Comparison of ENCODE assay signal across 17 mouse cellular contexts in genomic region chr2:122156051-122156700, GRCm38 (mm10). TPM values are rescaled to one million over a fixed set of nuclear protein-coding genes. Genes with fewer than 3 reads are reported as not detected.
DNase-seq lines count a peak whose midpoint lies in the region; ATAC-seq and TF ChIP-seq lines count a peak whose summit lies in the region.
"Had no signal": no experiment of that assay in that cellular context is flagged by ENCODE, and none has a peak within 500 bp of the region (broad histone marks: within the 10 kb centered on the region; RNA-seq: fewer than 3 reads in every experiment).

No protein-coding gene starts in this region.

- 73% methylated on average over 4 of the region's 4 CpGs for WGBS in lung, postnatal 0 days
- 92% methylated on average over 4 of the region's 4 CpGs for WGBS in intestine, embryonic 16.5 days
- 92% methylated on average over 4 of the region's 4 CpGs for WGBS in midbrain, embryonic 14.5 days
- 91% methylated on average over 4 of the region's 4 CpGs for WGBS in forebrain, embryonic 15.5 days

- no peaks in the 10 kb centered on the region for H3K9me3 ChIP-seq in lung, postnatal 0 days (ENCODE audit: low read length)
- no peaks in the 10 kb centered on the region for H3K9me3 ChIP-seq in intestine, embryonic 16.5 days (ENCODE audit: control insufficient read depth, low read length)
- no peaks in the 10 kb centered on the region for H3K9me3 ChIP-seq in midbrain, embryonic 14.5 days (ENCODE audit: control insufficient read depth, low read length)
- no peaks in the 10 kb centered on the region for H3K9me3 ChIP-seq in forebrain, embryonic 15.5 days

- no peaks in the 10 kb centered on the region for H3K27me3 ChIP-seq in lung, postnatal 0 days (replicated peaks; ENCODE audit: insufficient read depth, low read length)
- H3K27me3 ChIP-seq in intestine, embryonic 16.5 days (replicated peaks; ENCODE audit: control insufficient read depth, insufficient read depth, low read length): no peaks in the 10 kb centered on the region
- H3K27me3 ChIP-seq in midbrain, embryonic 14.5 days (ENCODE audit: control insufficient read depth, insufficient read depth, low read length): no peaks in the 10 kb centered on the region
- H3K27me3 ChIP-seq in forebrain, embryonic 15.5 days: no peaks in the 10 kb centered on the region

- no peak for ATAC-seq in lung, postnatal 0 days
- peak; percentile 57 for ATAC-seq in intestine, embryonic 16.5 days
- ATAC-seq in midbrain, embryonic 14.5 days (ENCODE audit: low FRiP score, low TSS enrichment): no peak
- no peak for ATAC-seq in forebrain, embryonic 15.5 days (replicated peaks)

- H3K27ac ChIP-seq in lung, postnatal 0 days (ENCODE audit: low read length): no peak overlapping the region
- H3K27ac ChIP-seq in intestine, embryonic 16.5 days (ENCODE audit: low read length): no peak overlapping the region
- H3K27ac ChIP-seq in midbrain, embryonic 14.5 days (replicated peaks; ENCODE audit: low read depth, low read length): no peak overlapping the region
- H3K27ac ChIP-seq in forebrain, embryonic 15.5 days (replicated peaks): no peak overlapping the region
- H3K27ac ChIP-seq: heart, adult 2 months; layer of hippocampus, adult 2 months had no signal

- no peak for TF ChIP-seq EP300 in lung, postnatal 0 days (IDR thresholded peaks at IDR 0.05)

- no peak for TF ChIP-seq CTCF in lung, postnatal 0 days (IDR thresholded peaks at IDR 0.05)

- no peaks in the 10 kb centered on the region for H3K4me1 ChIP-seq in lung, postnatal 0 days (ENCODE audit: insufficient read depth, low read depth, low read length)
- no peaks in the 10 kb centered on the region for H3K4me1 ChIP-seq in intestine, embryonic 16.5 days (ENCODE audit: control insufficient read depth, insufficient read depth, low read length)
- no peaks in the 10 kb centered on the region for H3K4me1 ChIP-seq in midbrain, embryonic 14.5 days (ENCODE audit: control insufficient read depth, insufficient read depth, low read length)
- no peaks in the 10 kb centered on the region for H3K4me1 ChIP-seq in forebrain, embryonic 15.5 days

- no peak overlapping the region for H3K4me2 ChIP-seq in lung, postnatal 0 days (replicated peaks; ENCODE audit: low read depth, low read length)
- H3K4me2 ChIP-seq in intestine, embryonic 16.5 days (ENCODE audit: low read depth, low read length): no peak overlapping the region
- no peak overlapping the region for H3K4me2 ChIP-seq in midbrain, embryonic 14.5 days (ENCODE audit: low read length)
- no peak overlapping the region for H3K4me2 ChIP-seq in forebrain, embryonic 15.5 days (replicated peaks)

- peak; percentile 38 for DNase-seq in lung, postnatal 0 days (ENCODE audit: low spot score)
- DNase-seq in lung, postnatal 10 days: no peak
- peak; percentile 36 for DNase-seq in ZHBTc4 (ENCODE audit: low read depth, low spot score)
- DNase-seq in monocyte, adult 2 months (ENCODE audit: low read depth in 1 of 2, low spot score in 2 of 2): peak; percentile 40 to 54
- no peak for DNase-seq in midbrain, embryonic 14.5 days
- DNase-seq: adrenal gland, postnatal 36 days; cerebellum, adult 18-20 months; heart, adult 2 months; heart, postnatal 36 days; kidney, adult 18-20 months; left cerebral cortex, postnatal 4 days; thymus, postnatal 25 days had no signal

- H3K36me3 ChIP-seq in lung, postnatal 0 days (ENCODE audit: insufficient read depth, low read length): peaks cover 3% of the 10 kb centered on the region; the same call in 1 of the 2 replicates
- peaks cover 4% of the 10 kb centered on the region; the same call in 1 of the 2 replicates for H3K36me3 ChIP-seq in intestine, embryonic 16.5 days (ENCODE audit: control insufficient read depth, insufficient read depth, low read length)
- no peaks in the 10 kb centered on the region for H3K36me3 ChIP-seq in midbrain, embryonic 14.5 days (ENCODE audit: control insufficient read depth, insufficient read depth, low read length)
- H3K36me3 ChIP-seq in forebrain, embryonic 15.5 days: no peaks in the 10 kb centered on the region

- H3K9ac ChIP-seq in lung, postnatal 0 days (replicated peaks; ENCODE audit: low read depth): no peak overlapping the region
- no peak overlapping the region for H3K9ac ChIP-seq in intestine, embryonic 16.5 days (ENCODE audit: low read depth, low read length)
- H3K9ac ChIP-seq in midbrain, embryonic 14.5 days (replicated peaks; ENCODE audit: low read length): no peak overlapping the region
- H3K9ac ChIP-seq in forebrain, embryonic 15.5 days (replicated peaks): no peak overlapping the region

- H3K4me3 ChIP-seq in lung, postnatal 0 days (ENCODE audit: low read depth, low read length): no peak overlapping the region
- no peak overlapping the region for H3K4me3 ChIP-seq in intestine, embryonic 16.5 days (ENCODE audit: low read length)
- no peak overlapping the region for H3K4me3 ChIP-seq in midbrain, embryonic 14.5 days (replicated peaks; ENCODE audit: low read depth, low read length)
- no peak overlapping the region for H3K4me3 ChIP-seq in forebrain, embryonic 15.5 days
- H3K4me3 ChIP-seq: erythroblast, embryonic 14.5 days; heart, adult 2 months; layer of hippocampus, adult 2 months had no signal

RNA-seq across cellular contexts. Expression of gene Trim69, which starts 4.3 kb away (rescaled TPM):
- polyA plus RNA-seq in lung, postnatal 0 days (2015; fragmentation: Nextera tagmentation; extraction: Ambion mirVana): not detected in 2 replicates
- polyA plus RNA-seq in intestine, embryonic 16.5 days (2015; fragmentation: Nextera tagmentation; extraction: Ambion mirVana): not detected in 2 replicates
- not detected in 2 replicates for polyA plus RNA-seq in midbrain, embryonic 14.5 days (2014; fragmentation: Nextera tagmentation; extraction: Ambion mirVana)
- polyA plus RNA-seq in forebrain, embryonic 15.5 days (2015; fragmentation: Nextera tagmentation; extraction: Ambion mirVana): not detected in 2 replicates
- polyA plus RNA-seq: erythroblast, embryonic 14.5 days; heart, adult 2 months had no signal

RNA-seq across cellular contexts. Expression of gene B2m, which starts 8.7 kb away (rescaled TPM):
- polyA plus RNA-seq in lung, postnatal 0 days (2015; fragmentation: Nextera tagmentation; extraction: Ambion mirVana): 655 and 745 TPM in 2 replicates
- polyA plus RNA-seq in intestine, embryonic 16.5 days (2015; fragmentation: Nextera tagmentation; extraction: Ambion mirVana): 385 and 440 TPM in 2 replicates
- 61.7 and 114 TPM in 2 replicates for polyA plus RNA-seq in midbrain, embryonic 14.5 days (2014; fragmentation: Nextera tagmentation; extraction: Ambion mirVana)
- 67.0 and 71.9 TPM in 2 replicates for polyA plus RNA-seq in forebrain, embryonic 15.5 days (2015; fragmentation: Nextera tagmentation; extraction: Ambion mirVana)

RNA-seq across cellular contexts. Expression of gene Patl2, which starts 29.8 kb away (rescaled TPM):
- not detected in 2 replicates for polyA plus RNA-seq in lung, postnatal 0 days (2015; fragmentation: Nextera tagmentation; extraction: Ambion mirVana)
- 0.07 TPM in 1 of 2 replicates, not detected in the other for polyA plus RNA-seq in intestine, embryonic 16.5 days (2015; fragmentation: Nextera tagmentation; extraction: Ambion mirVana)
- polyA plus RNA-seq in midbrain, embryonic 14.5 days (2014; fragmentation: Nextera tagmentation; extraction: Ambion mirVana): not detected in 2 replicates
- not detected in 2 replicates for polyA plus RNA-seq in forebrain, embryonic 15.5 days (2015; fragmentation: Nextera tagmentation; extraction: Ambion mirVana)
- polyA plus RNA-seq: erythroblast, embryonic 14.5 days; heart, adult 2 months; stomach, embryonic 14.5 days had no signal

RNA-seq across cellular contexts. Expression of gene Terb2, which starts 29.9 kb away (rescaled TPM):
- polyA plus RNA-seq in lung, postnatal 0 days (2015; fragmentation: Nextera tagmentation; extraction: Ambion mirVana): not detected in 2 replicates
- polyA plus RNA-seq in intestine, embryonic 16.5 days (2015; fragmentation: Nextera tagmentation; extraction: Ambion mirVana): not detected in 2 replicates
- not detected in 2 replicates for polyA plus RNA-seq in midbrain, embryonic 14.5 days (2014; fragmentation: Nextera tagmentation; extraction: Ambion mirVana)
- polyA plus RNA-seq in forebrain, embryonic 15.5 days (2015; fragmentation: Nextera tagmentation; extraction: Ambion mirVana): not detected in 2 replicates
- polyA plus RNA-seq: erythroblast, embryonic 14.5 days; heart, adult 2 months; stomach, embryonic 14.5 days had no signal

RNA-seq across cellular contexts. Expression of gene Spg11, which starts 38.0 kb away (rescaled TPM):
- polyA plus RNA-seq in lung, postnatal 0 days (2015; fragmentation: Nextera tagmentation; extraction: Ambion mirVana): 4.1 and 4.3 TPM in 2 replicates
- 7.0 and 7.6 TPM in 2 replicates for polyA plus RNA-seq in intestine, embryonic 16.5 days (2015; fragmentation: Nextera tagmentation; extraction: Ambion mirVana)
- polyA plus RNA-seq in midbrain, embryonic 14.5 days (2014; fragmentation: Nextera tagmentation; extraction: Ambion mirVana): 9.4 and 12.1 TPM in 2 replicates
- 8.4 and 9.9 TPM in 2 replicates for polyA plus RNA-seq in forebrain, embryonic 15.5 days (2015; fragmentation: Nextera tagmentation; extraction: Ambion mirVana)

Comparison
In these comparisons a context has a peak if more than half of its experiments do, and no peak if none do; other contexts are left out.
1. DNase-seq: peak in lung, postnatal 0 days (single experiment), ZHBTc4 (single experiment) and monocyte, adult 2 months (2 of 2); none in lung, postnatal 10 days (single experiment) and midbrain, embryonic 14.5 days (single experiment).